Mouse (Mus musculus) kidney, adult 8-10 months (tissue): ENCODE measurements around the gene Ppp2r2d.

Experiments
- DNase-seq, 2 experiments: peaks; one replicate each; pipeline ENCODE4 v3.0.0; 2022

Ppp2r2d gene

GRCm38 (mm10) chr7:138863950-138864572 lies 18.2 kb downstream of the Ppp2r2d start:
- no peak for DNase-seq

- DNase-seq: no peak
Measured at GRCm38 (mm10) chr7:138864776-138865175, 18.9 kb downstream of the Ppp2r2d start.

DNA sequence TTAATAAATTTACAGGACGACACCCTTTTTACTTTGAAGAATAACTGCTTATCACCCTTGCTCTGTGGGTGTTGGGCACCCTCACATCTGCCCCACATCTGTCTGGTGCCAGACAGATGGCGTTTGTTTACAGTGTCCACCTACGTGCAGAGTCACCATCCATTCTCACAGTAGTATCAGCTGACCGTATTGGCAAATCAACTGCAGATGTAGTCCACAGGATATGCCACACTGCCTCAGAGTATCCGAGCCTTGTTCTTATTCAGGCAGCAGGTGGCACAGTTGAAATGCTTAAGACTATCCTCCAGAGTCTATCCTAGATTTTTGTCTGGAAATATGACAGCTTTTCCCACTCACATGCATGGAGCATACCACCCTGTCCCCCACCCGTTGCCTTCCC lies 21.4 kb downstream of the Ppp2r2d start:
- no peak for DNase-seq

- no peak for DNase-seq
Measured at GRCm38 (mm10) chr7:138868316-138868715, 22.4 kb downstream of the Ppp2r2d start.

GRCm38 (mm10) chr7:138872956-138873355 lies 27.1 kb downstream of the Ppp2r2d start:
- DNase-seq: peak in 1 of 2 experiments; percentile 48

DNA sequence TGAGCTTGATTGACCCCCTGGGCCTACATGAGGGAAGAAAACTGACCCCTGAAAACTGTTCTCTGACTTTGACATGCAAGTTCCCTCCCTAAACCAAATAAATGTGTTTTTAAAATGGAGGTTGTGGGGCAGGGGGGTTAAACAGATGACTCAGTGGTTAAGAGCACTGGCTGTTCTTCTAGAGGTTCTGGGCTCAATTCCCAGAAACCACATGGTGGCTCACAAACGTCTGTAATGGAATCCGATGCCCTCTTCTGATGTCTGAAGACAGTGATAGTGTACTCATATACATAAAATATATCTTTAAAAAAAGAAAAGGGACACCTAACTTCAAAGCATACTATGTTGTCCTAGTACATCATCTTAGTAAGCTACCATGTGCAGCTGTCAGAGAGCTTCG lies 29.2 kb downstream of the Ppp2r2d start:
- no peak for DNase-seq

DNA sequence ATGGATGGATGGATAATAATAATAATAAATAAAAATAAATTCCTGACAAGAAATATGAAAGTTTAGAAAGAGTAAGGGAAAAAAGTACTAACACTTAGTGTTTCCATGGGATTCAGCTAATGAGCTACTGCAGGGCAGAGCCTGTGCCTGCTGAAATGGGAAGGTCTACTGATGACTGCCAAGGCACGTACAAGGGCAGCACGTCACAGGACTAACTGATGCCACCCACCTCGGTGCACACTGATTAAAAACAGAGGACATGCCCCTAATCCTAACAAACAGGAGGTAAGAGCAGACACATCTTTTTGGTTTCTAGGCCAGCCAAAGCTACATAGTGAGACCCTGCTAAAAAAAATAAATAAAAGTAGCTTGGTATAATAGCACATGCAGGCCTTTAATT lies 37.8 kb downstream of the Ppp2r2d start:
- DNase-seq: no peak

DNA sequence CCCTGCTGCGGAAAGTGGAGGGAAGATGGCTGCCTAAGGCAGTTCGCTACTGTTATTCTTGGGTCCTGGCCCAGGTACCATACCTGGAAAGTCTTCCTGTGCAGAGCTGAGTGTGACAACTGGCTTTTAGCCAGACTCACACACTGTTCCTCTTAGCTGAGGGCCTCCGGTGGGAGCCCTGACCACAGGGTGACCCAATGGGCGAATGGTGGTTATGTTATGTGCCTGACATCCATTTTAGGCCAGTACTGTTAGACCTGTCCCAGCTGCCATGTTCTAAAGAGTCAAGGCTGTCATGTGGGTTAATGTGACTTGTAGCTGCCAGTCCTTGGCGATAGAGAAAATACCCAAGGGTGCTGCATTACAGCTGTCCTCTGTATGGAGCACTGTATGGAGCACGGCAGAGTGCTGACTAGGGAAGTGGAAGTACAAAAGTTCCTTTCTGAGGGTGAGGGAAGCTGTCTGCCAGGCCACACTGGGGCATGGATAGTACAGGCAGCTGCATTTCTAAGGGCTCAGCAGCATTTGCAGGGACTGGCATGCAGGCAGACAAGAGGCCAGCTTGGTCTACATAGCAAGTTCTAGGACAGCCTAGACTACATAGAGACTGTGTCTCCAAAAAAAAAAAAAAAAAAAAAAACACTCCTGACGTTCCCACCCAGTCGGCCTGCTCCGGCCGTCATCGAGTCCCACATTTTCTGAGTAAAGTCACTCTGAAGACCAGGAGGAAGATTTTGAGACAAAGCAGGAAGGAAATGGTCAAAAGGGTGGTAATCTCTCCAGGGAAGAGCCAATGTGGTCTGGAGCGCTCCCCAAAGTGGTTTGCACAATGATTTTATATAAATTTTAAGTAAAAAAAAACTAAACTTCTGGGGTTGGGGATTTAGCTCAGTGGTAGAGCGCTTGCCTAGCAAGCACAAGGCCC lies 39.7 kb downstream of the Ppp2r2d start:
- DNase-seq: no peak

GRCm38 (mm10) chr7:138898122-138898521 lies 52.2 kb downstream of the Ppp2r2d start:
- DNase-seq: peak; percentile 64 to 74

- DNase-seq: no peak
Measured at GRCm38 (mm10) chr7:138898743-138899142, 52.9 kb downstream of the Ppp2r2d start.

- DNase-seq: peak; percentile 66 to 84
Measured at GRCm38 (mm10) chr7:138903886-138904435, 58.1 kb downstream of the Ppp2r2d start.

GRCm38 (mm10) chr7:138906441-138906840 lies 60.6 kb downstream of the Ppp2r2d start:
- no peak for DNase-seq

DNA sequence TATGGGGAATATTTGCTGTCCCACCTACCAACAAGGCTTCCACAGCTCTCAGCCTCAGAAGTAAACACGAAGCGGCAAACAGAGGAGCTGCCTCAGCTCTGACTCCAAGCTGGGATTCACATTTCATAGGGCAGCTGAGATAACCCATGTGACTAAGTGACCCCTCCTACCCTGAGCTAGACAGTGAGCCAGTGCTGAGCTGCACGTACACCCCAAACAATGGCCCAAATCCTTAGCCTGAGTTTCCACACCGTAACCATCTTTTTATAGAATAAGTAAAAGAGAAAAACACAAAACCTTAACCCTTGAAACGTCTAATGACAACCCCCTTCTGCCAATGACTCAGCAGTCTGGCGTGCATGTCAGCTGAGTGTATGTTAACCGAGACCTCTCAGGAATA lies 61.2 kb downstream of the Ppp2r2d start:
- DNase-seq: peak; percentile 51 to 54

DNA sequence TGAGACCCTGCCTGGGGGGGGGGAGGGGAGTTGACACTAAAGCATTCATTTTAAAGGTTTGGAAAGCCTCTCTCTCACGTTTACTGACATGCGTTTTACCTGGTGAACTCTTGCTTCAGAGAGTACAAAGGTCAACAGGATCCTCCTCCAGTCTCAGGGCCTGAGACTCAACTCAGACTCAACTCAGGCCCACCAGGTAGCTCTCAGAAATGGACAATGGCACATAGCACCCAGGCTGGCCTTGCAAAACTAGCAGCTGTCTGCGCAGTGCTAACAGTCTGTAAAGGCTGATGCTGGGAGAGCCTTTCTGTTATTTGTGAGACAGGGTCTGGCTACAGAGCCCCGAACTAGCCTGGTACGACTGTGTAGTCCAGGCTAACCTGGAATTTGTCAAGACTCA lies 62.1 kb downstream of the Ppp2r2d start:
- DNase-seq: peak; percentile 41 to 63

GRCm38 (mm10) chr7:138908768-138909276 lies 62.9 kb downstream of the Ppp2r2d start:
- no peak for DNase-seq

DNA sequence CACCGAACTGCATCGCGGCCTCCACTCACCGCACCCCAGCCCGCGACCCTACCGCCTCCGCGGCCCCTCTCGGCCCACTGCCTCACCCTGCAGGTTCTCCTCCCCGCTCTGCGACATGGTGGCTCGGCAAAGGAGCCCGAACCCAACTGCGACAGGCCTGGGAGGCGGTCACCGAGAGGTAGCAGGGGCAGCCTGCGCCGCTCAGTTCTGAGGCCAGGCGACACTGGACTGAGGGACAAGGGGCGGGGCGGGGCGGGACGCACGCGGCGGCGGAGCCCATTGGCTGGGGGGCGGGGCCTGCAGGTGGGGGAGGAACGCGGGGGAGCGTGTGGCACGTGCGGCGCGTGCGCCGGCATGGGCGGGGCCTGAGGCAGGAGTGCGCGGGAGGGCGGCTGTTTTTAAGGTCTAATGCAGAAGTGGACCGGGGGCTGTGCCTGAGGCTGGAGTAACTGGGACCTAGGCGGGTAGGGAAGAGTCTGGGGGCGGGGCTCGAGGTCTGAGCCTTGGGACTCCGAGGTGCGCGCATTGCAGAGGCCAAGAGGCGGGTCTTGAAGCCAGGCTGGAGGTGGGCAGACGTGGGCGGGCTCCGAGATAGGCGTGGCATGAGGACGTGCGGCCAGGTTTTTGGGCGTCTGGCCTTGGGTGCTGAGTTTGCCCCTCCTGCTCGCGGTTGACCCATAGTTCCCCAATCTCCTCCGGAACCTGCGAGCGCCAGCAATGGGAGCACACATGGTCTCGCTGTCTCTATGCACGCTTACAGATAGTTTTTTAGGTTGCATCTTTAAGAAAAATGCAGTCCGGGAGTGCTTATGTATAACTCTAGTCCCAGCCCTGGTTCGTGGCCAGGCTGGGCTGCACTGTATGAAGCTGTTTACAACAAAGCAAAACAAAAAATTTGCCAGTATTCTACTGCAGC lies 63.7 kb downstream of the Ppp2r2d start, which contains the start of gene Bnip3:
Gene Bnip3 (minus strand): TSS at position 243 of the 916 bp plus-strand sequence.
- DNase-seq: peak; percentile 94 to 95

DNA sequence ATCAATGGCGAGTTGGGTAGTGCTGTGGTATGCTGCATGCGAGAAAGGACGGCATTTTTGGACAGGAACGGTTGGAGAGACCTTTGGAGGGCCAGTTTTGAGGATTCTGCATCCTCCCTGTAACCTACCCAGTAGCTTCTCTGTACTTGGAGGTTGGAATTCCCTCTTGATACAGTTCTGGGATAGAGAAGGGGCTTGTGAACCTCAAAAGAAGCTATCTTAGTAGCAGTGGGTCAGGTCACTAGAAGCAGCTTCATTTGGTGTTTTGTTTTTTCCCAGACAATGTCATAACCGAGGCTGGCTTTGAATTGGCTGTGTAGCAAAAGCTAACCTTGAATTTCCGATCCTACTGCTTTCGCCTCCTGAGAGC lies 64.3 kb downstream of the Ppp2r2d start:
- no peak for DNase-seq

DNA sequence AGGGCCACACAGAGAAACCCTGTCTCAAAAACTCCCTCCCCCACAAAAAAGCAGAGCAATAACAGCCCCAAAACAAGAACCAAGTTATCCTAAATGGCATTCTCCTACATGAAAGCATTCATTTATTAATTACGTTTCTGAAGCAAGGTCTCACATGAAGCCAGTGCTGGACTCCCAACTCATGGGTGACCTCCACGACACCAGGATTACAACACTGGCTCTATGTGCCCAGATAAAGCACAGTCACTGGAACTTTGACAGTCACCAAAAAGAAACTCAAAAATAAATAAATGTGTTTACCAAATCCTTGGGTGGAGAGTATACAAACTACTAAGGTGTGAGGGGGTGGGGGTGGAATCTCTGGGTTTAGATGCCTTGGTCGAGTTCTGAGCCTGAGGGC lies 67.7 kb downstream of the Ppp2r2d start:
- DNase-seq: no peak

GRCm38 (mm10) chr7:138919156-138919944 lies 73.5 kb downstream of the Ppp2r2d start:
- DNase-seq: peak; percentile 75 to 78

DNA sequence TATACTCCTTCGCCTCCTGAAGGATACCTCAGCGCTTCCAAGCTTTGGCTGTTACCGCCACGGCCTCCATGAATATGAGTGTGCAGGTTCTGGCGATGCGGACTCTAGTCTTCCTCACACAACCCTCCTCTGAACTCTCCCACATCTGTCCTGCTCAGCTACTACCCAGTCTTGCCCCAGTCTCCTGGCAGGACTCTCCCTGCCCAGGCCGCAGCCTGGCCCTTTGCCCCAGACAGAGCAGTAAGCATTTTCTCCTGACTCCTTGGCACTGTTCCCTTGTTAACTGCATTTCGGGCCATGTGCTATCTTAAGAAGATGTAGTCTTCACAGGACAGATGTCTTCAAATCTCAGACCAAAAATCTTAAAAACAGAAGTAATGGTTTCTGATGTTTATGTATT lies 75.7 kb downstream of the Ppp2r2d start:
- peak; percentile 64 to 75 for DNase-seq

- DNase-seq: peak in 1 of 2 experiments; percentile 58
Measured at GRCm38 (mm10) chr7:138923756-138924425, 78.0 kb downstream of the Ppp2r2d start.
